Mouse (Mus musculus) heart, postnatal 0 days (tissue): ENCODE results near the gene Gramd2.

Experiments
- CTCF ChIP-seq: IDR thresholded peaks from 2 replicates; pipeline ENCODE4 v1.5.1; 2016; ENCODE audit warnings: antibody characterized with exemption, control low read depth, low read depth
- EP300 ChIP-seq: IDR thresholded peaks from 2 replicates; pipeline ENCODE4 v1.6.1; 2016; ENCODE audit warnings: antibody characterized with exemption, low read depth

DNA sequence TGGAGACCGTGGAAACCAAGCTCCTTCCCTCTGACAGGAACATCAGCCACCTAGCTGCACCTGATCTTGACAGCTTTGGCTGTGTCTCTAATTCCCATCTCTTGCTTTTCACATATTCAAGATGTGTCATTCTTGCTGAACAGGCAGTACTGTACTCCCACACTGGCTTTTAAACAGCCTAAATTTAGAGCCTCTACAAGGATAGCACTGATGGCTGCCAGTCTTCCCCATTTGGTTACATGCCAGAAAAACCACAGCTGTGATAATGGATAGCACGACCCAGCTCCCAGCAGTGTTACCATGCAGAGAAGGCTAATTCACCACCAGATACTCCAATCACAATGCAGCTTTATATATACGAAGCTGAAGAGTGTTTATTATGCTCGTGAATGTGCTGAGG is 12.7 kb upstream of the Gramd2 start:
- TF ChIP-seq CTCF (no peak), EP300 (peak; percentile 60; the same call in 1 of the 2 replicates)
